Mouse (Mus musculus): Measurements from ENCODE around the gene Haao.
"Not testable (repeated sequence)": the region's sequence is repeated elsewhere in the genome, so short reads cannot be mapped to it uniquely, and the experiment has no call there.

The Haao gene

DNA sequence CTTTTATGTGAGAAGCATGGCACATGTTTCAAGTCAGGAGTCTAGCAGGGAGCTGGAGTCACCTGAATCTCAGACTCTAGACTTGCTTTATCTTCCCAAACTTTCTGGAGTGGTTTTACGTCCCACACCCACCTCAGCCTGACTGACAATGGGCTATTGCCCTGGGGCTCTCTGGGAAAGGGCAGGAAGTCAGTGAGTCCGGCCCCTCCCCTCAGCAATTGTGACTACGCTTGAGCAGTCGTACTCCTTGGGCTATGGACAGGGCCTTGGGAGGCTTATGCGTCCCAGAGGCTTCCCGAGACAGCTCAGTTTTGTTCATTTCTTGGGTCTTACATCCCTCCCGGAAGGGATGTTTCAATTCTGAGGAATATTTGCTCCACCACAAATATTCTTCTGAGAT lies 17.6 kb upstream of the Haao start:
- in situ Hi-C loops (cut with MboI), result no loop called here

DNA sequence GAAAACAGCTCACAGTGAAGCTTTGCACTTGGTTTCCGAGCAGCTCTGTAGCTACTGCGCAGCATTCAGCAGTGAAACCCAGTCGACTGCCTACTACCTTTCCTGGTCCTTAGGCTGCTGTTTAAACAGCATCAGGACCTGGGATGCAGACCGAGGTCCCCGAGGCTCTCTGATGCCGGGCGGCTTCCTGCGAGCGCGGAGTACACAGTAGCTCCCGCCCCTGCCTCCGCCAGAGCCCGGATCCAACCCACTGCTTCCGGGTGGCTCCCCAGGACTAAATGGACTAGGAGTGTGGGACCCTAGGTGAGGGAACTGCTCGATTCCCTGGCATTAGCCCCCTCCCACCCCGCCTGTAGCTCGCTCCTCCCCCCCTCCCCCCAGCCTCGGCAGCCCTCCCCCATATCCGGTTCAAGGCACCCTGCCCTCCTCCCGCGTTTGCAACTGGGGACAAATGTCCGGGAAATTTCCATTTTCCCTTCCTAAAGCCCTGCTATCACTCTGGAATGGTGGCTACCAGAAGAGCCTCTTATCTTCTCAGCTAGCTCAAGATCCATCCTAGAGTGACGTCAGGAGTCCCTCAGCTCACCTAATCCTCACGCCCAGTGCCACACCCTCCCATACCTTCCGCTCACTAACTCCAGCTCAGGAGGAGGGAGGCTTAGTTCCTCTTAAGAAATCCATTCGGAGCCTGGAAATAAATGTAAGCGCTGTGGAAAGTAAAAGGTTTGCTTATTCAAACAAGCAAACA lies 14.5 kb upstream of the Haao start:
- in situ Hi-C loops (cut with MboI), result no loop called here

DNA sequence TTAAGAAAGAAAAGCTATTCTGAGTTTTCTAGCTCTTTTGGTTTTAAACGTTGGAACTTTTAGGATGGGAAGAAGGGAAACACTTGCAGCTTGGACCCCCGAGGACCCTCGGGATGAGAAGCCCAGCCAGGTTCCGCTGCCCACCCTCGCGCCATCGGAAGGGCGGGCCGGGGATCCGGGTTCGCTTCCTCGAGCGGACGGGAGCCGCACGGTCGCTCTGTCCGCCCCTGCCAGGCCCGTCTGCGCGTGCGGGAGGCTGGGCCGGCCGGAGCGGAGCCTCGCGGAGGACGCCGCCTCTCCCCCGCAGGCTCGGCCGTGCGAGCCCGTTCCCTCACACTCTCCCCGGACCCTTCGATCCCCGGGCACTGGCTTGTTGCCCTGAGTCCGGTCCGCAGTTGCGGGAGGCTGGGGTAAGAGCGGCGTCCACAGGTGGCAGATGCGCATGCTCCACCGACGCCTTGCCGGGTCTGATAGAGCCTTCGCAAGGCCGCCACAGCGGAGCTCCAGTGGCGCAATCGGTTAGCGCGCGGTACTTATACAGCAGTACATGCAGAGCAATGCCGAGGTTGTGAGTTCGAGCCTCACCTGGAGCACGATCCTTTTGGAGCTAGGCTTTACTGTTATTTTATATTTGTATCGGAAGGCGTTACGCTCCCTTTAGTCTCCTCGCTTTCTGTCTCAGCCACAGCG lies 13.8 kb upstream of the Haao start:
- in situ Hi-C loops (cut with MboI), result no loop called here

DNA sequence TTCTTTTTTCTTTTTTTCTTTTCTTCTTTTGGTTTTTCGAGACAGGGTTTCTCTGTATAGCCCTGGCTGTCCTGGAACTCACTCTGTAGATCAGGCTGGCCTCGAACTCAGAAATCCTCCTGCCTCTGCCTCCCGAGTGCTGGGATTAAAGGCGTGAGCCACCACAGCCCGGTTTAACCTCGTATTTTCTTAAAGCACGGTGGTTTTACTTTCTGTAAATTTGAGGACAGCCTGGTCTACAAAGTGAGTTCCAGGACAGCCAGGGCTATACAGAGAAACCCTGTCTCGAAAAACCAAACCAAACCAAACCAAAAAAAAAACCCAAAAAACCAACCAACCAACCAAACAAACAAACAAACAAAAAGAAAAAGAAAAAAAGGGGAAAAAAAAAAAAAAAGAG lies 13.2 kb upstream of the Haao start:
- in situ Hi-C loops (cut with MboI), result not testable (repeated sequence)

- in situ Hi-C loops (cut with MboI), result no loop called here
Observed at GRCm38 (mm10) chr17:83860224-83860623, 12.5 kb upstream of the Haao start.

DNA sequence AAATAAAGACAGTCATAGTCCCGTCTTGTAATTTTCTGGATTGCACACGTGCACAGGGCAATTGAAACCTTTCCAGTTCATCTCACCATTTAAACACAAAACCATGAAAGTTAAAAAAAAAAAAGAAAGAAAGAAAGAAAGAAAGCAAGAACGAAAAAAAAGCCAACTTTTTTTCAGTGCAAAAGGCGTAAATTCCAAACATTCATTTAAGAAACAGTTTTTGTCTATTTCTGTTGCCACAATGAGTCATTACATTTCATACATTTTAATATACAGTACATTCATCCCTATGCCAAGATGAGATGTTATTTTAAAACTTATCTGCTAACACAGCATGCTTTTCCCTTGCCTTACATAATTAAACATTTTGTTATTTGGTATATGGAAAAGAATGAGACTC lies 11.9 kb upstream of the Haao start:
- in situ Hi-C loops (cut with MboI), result loop anchor here (10.0 kb wide), 1 partner anchor 225 kb away; the partner anchor contains the start of gene Kcng3

DNA sequence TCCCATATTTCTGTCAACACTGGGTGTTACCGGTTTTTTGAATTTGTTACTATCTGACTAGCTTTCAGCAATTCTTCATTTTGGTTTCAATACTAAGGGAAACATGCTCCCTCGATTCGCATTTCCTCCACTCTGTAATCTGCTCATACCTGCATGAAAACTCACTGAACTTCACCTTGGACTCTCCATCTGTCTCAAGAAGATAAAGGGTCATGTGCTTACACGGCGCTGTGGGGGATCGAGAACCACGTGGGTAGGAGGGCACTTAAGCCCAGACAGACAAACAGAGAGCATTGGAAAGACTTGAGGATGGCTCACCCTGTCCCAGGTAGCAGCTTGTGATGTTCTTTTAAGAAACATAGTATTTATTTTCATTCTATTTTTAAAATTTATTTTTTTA lies 10.7 kb upstream of the Haao start:
- in situ Hi-C loops (cut with MboI), result loop anchor here (10.0 kb wide), 1 partner anchor 224 kb away; the partner anchor contains the start of gene Kcng3

DNA sequence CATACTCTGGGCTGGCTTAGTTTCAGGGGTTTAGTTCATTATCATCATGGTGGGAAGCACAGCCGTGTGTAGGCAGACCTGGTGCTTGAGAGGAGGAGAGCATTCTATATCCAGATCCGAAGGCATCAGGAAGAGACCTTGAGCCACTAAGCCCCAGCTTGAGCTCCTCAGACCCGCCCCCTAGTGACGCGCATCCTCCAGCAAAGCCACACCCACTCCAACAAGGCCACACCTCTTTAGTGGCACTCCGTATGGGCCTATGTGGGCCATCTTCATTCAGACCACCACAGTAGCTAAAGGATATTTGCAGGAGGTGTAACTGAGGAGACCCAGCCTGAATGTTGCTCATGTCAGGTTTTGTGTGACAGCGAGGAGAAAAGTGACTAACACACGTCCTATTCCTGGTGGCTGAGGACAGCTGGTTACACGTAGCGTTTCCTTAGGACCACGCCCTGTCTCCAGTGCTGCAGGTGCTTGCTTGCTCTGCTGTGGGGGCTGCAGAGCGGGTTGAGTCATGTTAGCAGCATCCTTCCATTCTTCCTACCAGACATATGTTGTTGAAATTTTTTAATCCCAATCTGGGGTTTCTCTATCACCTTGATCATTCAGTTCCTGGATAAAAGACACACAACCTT lies 6.6 kb upstream of the Haao start:
- in situ Hi-C loops (cut with MboI), result loop anchor here (5.0 to 10.0 kb wide), 2 partner anchors 47 to 220 kb away; partner anchors contain the start of gene Kcng3

DNA sequence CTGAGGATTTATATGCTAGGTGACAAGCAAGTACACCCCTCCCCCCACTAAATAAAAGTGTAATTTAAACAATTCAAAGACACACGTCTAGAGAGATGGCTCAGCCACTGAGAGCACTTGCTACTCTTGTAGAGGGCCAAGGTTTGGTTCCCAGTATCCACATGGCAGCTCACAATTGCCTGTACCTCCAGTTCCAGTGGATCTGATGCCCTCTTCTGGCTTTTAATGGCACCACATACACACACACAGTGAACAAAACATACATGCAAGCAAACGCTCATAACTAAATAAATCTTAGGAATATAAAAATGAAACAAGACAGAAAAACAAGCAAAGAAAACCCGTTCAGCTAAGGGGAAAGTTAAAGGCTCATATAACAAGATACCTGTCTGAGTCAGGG lies 6.1 kb upstream of the Haao start:
- in situ Hi-C loops (cut with MboI), result loop anchor here (5.0 to 10.0 kb wide), 2 partner anchors 47 to 219 kb away; partner anchors contain the start of gene Kcng3

DNA sequence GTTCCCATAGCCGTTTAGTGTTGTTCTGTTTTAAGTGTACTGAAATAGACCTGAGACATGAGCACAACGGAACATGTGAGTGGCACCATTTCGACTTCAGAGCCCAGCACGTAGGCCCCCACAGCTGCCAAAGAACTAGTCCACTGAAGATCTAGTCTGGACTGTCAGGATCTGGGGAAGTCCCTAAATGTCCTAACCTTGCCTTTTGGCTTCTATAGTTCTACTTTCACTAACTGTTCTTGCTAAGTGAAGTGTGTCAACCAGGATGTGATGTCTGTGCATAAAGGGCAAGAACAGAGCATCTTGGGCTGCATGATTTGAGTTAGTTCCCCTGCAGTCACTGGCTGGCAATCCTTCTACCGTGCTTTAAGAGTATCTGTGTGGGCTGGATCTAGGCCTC lies 3.1 kb upstream of the Haao start:
- in situ Hi-C loops (cut with MboI), result loop anchor here (5.0 to 10.0 kb wide), 2 partner anchors 44 to 216 kb away; partner anchors contain the start of gene Kcng3

- in situ Hi-C loops (cut with MboI), result loop anchor here (5.0 to 10.0 kb wide), 2 partner anchors 43 to 216 kb away; partner anchors contain the start of gene Kcng3
Observed at GRCm38 (mm10) chr17:83850458-83850857, 2.7 kb upstream of the Haao start.

DNA sequence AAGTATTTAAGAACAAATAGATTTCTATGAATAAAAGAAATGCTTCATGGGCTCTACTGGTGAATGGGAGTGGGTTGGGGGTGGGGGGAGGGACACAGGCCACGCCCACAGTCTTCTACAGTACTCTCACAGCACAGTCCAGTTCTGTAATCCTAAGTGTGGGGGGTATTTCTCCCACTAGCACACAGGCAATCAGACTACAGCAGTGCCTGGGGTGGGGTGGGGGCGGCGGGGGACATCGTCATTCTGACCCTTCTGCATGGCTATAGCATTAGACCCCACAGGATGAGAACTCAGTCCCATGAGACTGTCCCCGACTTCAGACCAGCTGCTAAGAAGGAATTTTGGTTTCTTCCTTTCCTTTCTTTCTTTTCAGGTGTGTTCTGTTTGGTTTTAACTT lies 2.0 kb upstream of the Haao start:
- in situ Hi-C loops (cut with MboI), result loop anchor here (5.0 to 10.0 kb wide), 2 partner anchors 42 to 215 kb away; partner anchors contain the start of gene Kcng3

- in situ Hi-C loops (cut with MboI), result no loop called here
Observed at GRCm38 (mm10) chr17:83849081-83849675, 1.4 kb upstream of the Haao start.

DNA sequence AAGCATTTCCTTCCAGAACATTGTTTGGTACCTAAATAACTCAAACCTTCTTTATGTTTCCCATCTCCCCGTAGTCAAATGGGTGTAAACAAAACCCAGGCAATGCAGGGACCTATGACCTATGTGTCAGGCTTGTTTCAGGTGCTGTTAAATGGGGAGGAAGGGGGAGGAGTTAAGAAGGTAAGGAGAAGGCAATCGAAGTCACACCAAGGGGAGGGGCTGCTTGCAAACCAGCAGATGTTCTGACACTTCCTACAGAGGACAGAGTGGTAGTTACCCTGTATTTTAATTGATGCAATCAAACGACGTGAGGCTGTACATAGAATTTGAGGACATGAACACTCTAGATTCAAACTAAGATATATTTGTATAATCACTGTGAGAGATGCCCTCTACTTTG lies 719 bp upstream of the Haao start:
- in situ Hi-C loops (cut with MboI), result no loop called here

DNA sequence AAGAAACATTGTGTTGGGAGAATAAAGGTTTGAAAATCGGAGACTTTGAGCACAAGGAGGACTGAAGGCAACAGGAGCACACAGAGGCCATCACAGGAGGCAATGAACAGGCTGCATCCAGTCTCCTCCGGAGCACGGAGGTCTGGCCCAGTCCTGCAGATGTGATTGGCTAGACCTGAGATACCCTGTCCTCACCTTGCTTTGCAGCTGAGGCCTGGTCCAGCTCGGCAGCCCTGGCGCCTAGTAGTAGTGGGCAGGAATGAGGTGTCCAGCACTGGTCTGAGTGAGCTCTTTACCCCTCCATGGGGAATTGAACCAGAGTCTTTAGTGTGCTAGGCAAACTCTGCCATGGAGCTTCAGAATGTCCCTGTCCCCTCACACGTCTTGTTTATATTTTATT lies 663 bp downstream of the Haao start:
- in situ Hi-C loops (cut with MboI), result no loop called here

DNA sequence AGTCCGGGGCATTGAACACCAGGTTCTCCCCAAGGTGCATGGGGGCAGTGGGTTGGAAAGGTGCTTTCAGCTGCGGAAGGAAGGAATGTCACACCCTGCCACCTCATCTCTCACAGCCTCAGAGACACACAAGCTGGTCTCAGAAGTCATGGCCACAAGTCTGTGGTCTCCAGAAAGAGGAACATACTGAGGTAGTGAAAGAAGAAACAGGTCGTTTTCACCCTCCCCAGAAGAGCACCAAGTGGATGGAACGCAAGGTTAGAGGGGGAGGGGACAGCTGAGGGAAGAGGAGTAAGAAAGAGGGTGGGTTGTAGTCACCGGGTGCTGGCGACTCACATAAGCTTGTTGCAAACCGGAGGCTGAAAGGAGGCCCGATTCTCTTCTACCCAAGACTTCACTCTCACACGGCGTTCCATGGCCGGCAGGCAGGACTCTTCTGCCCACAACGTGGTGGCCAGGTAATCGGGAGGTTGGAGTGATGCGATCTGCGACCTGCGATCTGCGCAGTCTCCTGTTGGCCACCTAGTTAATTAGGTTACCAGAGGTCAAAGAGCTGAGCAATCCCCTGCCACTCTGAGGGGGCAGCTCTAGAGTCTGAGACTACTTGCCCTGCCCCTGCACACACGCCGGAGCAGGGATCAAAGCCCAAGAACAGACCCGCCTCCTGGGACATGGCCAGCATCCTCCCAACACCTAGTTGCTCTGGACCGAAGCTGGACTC lies 1.3 kb downstream of the Haao start:
- in situ Hi-C loops (cut with MboI), result no loop called here

- in situ Hi-C loops (cut with MboI), result no loop called here
Observed at GRCm38 (mm10) chr17:83845538-83845937, 2.2 kb downstream of the Haao start.

- in situ Hi-C loops (cut with MboI), result no loop called here
Observed at GRCm38 (mm10) chr17:83843780-83844179, 4.0 kb downstream of the Haao start.

- in situ Hi-C loops (cut with MboI), result no loop called here
Observed at GRCm38 (mm10) chr17:83841011-83841410, 6.8 kb downstream of the Haao start.

DNA sequence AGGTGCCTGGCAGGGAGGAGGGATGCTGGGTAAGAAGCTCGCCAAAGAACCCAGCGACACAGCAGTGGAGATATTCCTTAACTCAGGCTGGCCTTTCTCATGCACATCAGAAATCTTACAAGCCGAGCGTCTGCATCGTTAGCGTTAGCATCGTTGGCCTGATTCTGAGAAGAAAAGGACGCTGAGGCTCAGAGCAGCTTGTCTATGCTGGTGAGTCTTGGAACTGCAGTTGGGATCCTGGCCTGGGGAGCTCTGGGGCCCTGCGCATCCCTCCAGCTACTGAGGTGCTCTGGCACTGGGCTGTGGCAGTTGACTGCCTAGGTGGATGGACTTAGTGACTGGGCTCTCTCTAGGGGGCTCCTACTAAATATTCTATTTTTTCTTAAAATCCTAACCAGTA lies 8.6 kb downstream of the Haao start:
- in situ Hi-C loops (cut with MboI), result no loop called here

- in situ Hi-C loops (cut with MboI), result no loop called here
Observed at GRCm38 (mm10) chr17:83837659-83838190, 10.0 kb downstream of the Haao start.
